Mouse (Mus musculus): ENCODE data around the gene Cts7. TPM values are rescaled to one million over a fixed set of nuclear protein-coding genes. Genes with fewer than 3 reads are reported as not detected.

Gene Cts7
- not detected in 2 replicates for polyA plus RNA-seq (2015; fragmentation: Nextera tagmentation; extraction: Ambion mirVana)

GRCm38 (mm10) chr13:61358097-61358496 lies at the start of gene Cts7:
Cts7 (minus strand) TSS chr13:61358197.
- H3K9ac ChIP-seq (ENCODE audit: low read depth, low read length) = no peak within 1 kb of the TSS
- no peak within 1 kb of the TSS for H3K4me2 ChIP-seq (ENCODE audit: low read length)
- peaks cover 28% of the 10 kb centered on the region for H3K9me3 ChIP-seq (replicated peaks; ENCODE audit: control insufficient read depth, low read length, poor library complexity, severe bottlenecking)
- no peaks in the 10 kb centered on the region for H3K4me1 ChIP-seq (ENCODE audit: control insufficient read depth, insufficient read depth, low read length)
- H3K27me3 ChIP-seq (ENCODE audit: control insufficient read depth, insufficient read depth, low read depth, low read length) = no peaks in the 10 kb centered on the region
- no peaks in the 10 kb centered on the region for H3K36me3 ChIP-seq (ENCODE audit: control insufficient read depth, insufficient read depth, low read length)
- no peak for ATAC-seq
- H3K27ac ChIP-seq (ENCODE audit: low read length) = no peak within 1 kb of the TSS
- H3K4me3 ChIP-seq (ENCODE audit: low read depth, low read length) = no peak within 1 kb of the TSS

Small RNA genes lying within 50 kb of the gene (microRNA-seq; reads per million reads assigned to microRNA genes)
- not detected for gene Gm27704

Other genes starting within 250 kb of the Cts7 start
- gene Ctsr, start 193.9 kb downstream of the Cts7 start, polyA plus RNA-seq (2015; fragmentation: Nextera tagmentation; extraction: Ambion mirVana) = not detected in 2 replicates
- gene Cts6, start 154.8 kb downstream of the Cts7 start, polyA plus RNA-seq (2015; fragmentation: Nextera tagmentation; extraction: Ambion mirVana) = not detected in 2 replicates
- gene Cts8, start 102.8 kb downstream of the Cts7 start, polyA plus RNA-seq (2015; fragmentation: Nextera tagmentation; extraction: Ambion mirVana) = not detected in 2 replicates
- not detected in 2 replicates for gene Gm49398, start 69.4 kb downstream of the Cts7 start, polyA plus RNA-seq (2015; fragmentation: Nextera tagmentation; extraction: Ambion mirVana)
- gene Ctsm, start 183.6 kb upstream of the Cts7 start, polyA plus RNA-seq (2015; fragmentation: Nextera tagmentation; extraction: Ambion mirVana) = not detected in 2 replicates
- not detected in 2 replicates for gene Gm49352, start 210.0 kb upstream of the Cts7 start, polyA plus RNA-seq (2015; fragmentation: Nextera tagmentation; extraction: Ambion mirVana)
- gene Cts3, start 211.9 kb upstream of the Cts7 start, polyA plus RNA-seq (2015; fragmentation: Nextera tagmentation; extraction: Ambion mirVana) = not detected in 2 replicates